Mouse (Mus musculus) G1E (cell line): ENCODE measurements around the gene Tmed1.

Experiments
- CTCF ChIP-seq: IDR thresholded peaks from 2 replicates; pipeline ENCODE4 v1.5.1; 2012; ENCODE audit warnings: low read depth, low read length, inconsistent platforms, mixed read lengths
- GATA1 ChIP-seq: IDR thresholded peaks from 2 replicates; pipeline ENCODE4 v1.6.1; 2012; ENCODE audit warnings: borderline replicate concordance, low read length, inconsistent platforms, mixed read lengths
- GATA2 ChIP-seq: IDR thresholded peaks from 2 replicates; pipeline ENCODE4 v1.6.1; 2012; ENCODE audit warnings: low read depth, low read length, inconsistent platforms, borderline replicate concordance
- POLR2AphosphoS5 ChIP-seq: IDR thresholded peaks from 2 replicates; pipeline ENCODE4 v1.6.1; 2012; ENCODE audit warnings: low read depth, low read length, inconsistent platforms; ENCODE audit not compliant: insufficient replicate concordance
- TAL1 ChIP-seq: conservative IDR thresholded peaks from 2 replicates; pipeline ENCODE4 v1.6.1; 2012; ENCODE audit warnings: low read depth, low read length, inconsistent platforms, mixed read lengths

- no peak for TF ChIP-seq CTCF
- no peak for TF ChIP-seq GATA1
- no peak for TF ChIP-seq POLR2AphosphoS5
- no peak for TF ChIP-seq TAL1
- TF ChIP-seq GATA2: no peak
Measured at GRCm38 (mm10) chr9:21525937-21526633, 16.0 kb upstream of the Tmed1 start, which contains the start of gene AB124611.
